Mouse (Mus musculus) kidney, postnatal 36 days (tissue): ENCODE measurements around the gene Olfr142.
"Not testable (repeated sequence)": the region's sequence is repeated elsewhere in the genome, so short reads cannot be mapped to it uniquely, and the experiment has no call there.

ENCODE experiments used
- DNase-seq, 2 experiments: peaks; one replicate each; pipeline ENCODE4 v3.0.0; 2021 to 2022; ENCODE audit warnings: mixed read lengths in 2 of 2

Olfr142 gene

GRCm38 (mm10) chr2:90257492-90257891 is at the start of gene Olfr142:
TSS of gene Olfr142 (minus strand) at chr2:90257592.
- no peak for DNase-seq

DNA sequence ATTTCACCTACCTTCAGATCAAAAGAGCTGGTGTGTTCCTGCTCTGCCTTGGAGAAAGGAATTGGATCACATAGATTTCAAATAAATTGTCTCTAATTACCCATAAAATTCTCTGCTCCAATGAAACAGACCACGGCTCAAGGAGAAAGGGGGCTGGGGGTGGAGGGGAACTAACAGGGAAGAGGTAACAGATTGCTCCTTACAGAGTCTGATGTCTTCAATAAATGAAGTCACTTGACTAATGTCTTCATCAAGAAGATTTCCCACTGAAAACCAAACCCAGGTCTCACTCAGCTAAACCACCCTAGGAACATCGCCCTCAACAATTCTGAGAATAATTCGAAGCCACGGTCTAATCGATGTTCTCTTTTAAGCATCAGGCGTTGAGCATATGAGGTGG is 35.3 kb upstream of the Olfr142 start, which contains the start of gene Olfr1272:
Gene Olfr1272, minus strand, starts transcription at position 101 of the 400 bp plus-strand sequence.
- DNase-seq, result no peak

GRCm38 (mm10) chr2:90270932-90271331 is 13.5 kb upstream of the Olfr142 start, which contains the start of gene Olfr1271:
TSS of gene Olfr1271 (minus strand) at chr2:90271032.
- DNase-seq, result no peak

GRCm38 (mm10) chr2:90224393-90224792 is 33.0 kb downstream of the Olfr142 start, which contains the start of gene Olfr1506:
TSS of gene Olfr1506 (minus strand) at chr2:90224493.
- DNase-seq, result not testable (repeated sequence)
